Mouse (Mus musculus) ES-E14 (cell line): ENCODE results near the gene Pld5.

Experiments
- CHD2 ChIP-seq: IDR thresholded peaks from 2 replicates; pipeline ENCODE4 v1.6.1; 2014; ENCODE audit warnings: mild to moderate bottlenecking, low read depth, low read length, inconsistent platforms
- HCFC1 ChIP-seq: IDR thresholded peaks from 2 replicates; pipeline ENCODE4 v1.6.1; 2012; ENCODE audit warnings: low read length, inconsistent platforms, borderline replicate concordance; ENCODE audit not compliant: insufficient read depth
- MAFK ChIP-seq: IDR thresholded peaks from 2 replicates; pipeline ENCODE4 v1.6.1; 2014; ENCODE audit warnings: mild to moderate bottlenecking, low read depth, low read length, inconsistent platforms; ENCODE audit not compliant: insufficient read depth
- ZC3H11A ChIP-seq: IDR thresholded peaks from 2 replicates; pipeline ENCODE4 v1.6.1; 2012; ENCODE audit warnings: low read depth, mild to moderate bottlenecking, inconsistent platforms, low read length, borderline replicate concordance
- ZNF384 ChIP-seq: IDR thresholded peaks from 2 replicates; pipeline ENCODE4 v1.6.1; 2012; ENCODE audit warnings: low read depth, low read length, inconsistent platforms

GRCm38 (mm10) chr1:175988912-175989311 lies 286.2 kb downstream of the Pld5 start:
- TF ChIP-seq ZC3H11A (no peak), ZNF384 (no peak), MAFK (no peak), CHD2 (no peak), HCFC1 (no peak)
